Mouse (Mus musculus) C2C12 (cell line): Measurements from ENCODE around the gene Dgkg.

ENCODE experiments used
- CTCF ChIP-seq: IDR thresholded peaks from one replicate; pipeline ENCODE4 v1.5.1; 2011; ENCODE audit not compliant: control insufficient read depth, insufficient read depth, insufficient read length
- MAX ChIP-seq: IDR thresholded peaks from one replicate; pipeline ENCODE4 v1.6.1; 2011; ENCODE audit warnings: mild to moderate bottlenecking, control low read depth

GRCm38 (mm10) chr16:22467111-22467510, 189.9 kb downstream of the Dgkg start:
- TF ChIP-seq CTCF, result no peak
- no peak for TF ChIP-seq MAX
